Mouse (Mus musculus): ENCODE measurements around the gene Amelx.

DNA sequence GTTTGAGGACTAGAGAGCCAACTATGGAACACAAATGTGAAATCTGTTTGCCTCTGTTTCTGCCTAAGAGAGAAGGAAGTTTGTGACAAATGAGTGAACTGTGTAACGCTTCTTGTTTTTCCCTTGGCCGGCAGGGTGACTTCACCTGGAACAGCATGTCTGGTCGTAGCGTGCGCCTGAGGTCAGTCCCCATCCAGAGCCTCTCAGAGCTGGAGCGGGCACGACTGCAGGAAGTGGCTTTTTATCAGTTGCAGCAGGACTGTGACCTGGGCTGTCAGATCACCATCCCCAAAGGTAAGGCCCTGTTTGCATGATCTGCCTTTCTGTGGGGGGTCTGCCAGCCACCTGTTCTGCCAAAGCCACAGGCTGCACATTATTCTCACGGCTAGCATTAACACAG, 33.1 kb upstream of the Amelx start:
- TF ChIP-seq FLI1 (IDR thresholded peaks at IDR 0.05; ENCODE audit: low read length) = no peak
- TF ChIP-seq GATA1 (IDR thresholded peaks at IDR 0.05; ENCODE audit: borderline replicate concordance, low read length) = no peak

Data from megakaryocyte, embryonic 14.5 days (primary cell).